Mouse (Mus musculus) embryonic facial prominence, embryonic 14.5 days (tissue): ENCODE data around the gene Ppil6. TPM values are rescaled to one million over a fixed set of nuclear protein-coding genes. Genes with fewer than 3 reads are reported as not detected.

Experiments used
- ATAC-seq: fragments of 200-750 bp; cut with Nextera tagmentation; 2 replicates; pipeline ENCODE4 v1.8.0; 2017; ENCODE audit warnings: low read depth, moderate number of reproducible peaks, moderate TSS enrichment
- DNase-seq: peaks from one replicate; pipeline ENCODE4 v3.0.0-alpha.2; 2015; ENCODE audit warnings: low spot score
- H3K27ac ChIP-seq: fragments of 300-500 bp; sonication (generic); replicated peaks from 2 replicates; pipeline ENCODE4 v1.5.1; 2014; ENCODE audit warnings: low read depth, mild to moderate bottlenecking, low read length, moderate library complexity
- H3K27me3 ChIP-seq: fragments of 300-500 bp; sonication (generic); replicated peaks from 2 replicates; pipeline ENCODE4 v1.6.1; 2014; ENCODE audit warnings: low read length; ENCODE audit not compliant: control insufficient read depth, insufficient read depth
- H3K36me3 ChIP-seq: fragments of 300-500 bp; sonication (generic); 2 replicates; pipeline ENCODE4 v1.6.1; 2014; ENCODE audit warnings: low read length, mixed read lengths; ENCODE audit not compliant: control insufficient read depth, insufficient read depth
- H3K4me1 ChIP-seq: fragments of 300-500 bp; sonication (generic); 2 replicates; pipeline ENCODE4 v1.6.1; 2014; ENCODE audit warnings: antibody characterized with exemption, low read length; ENCODE audit not compliant: control insufficient read depth, insufficient read depth
- H3K4me2 ChIP-seq: fragments of 300-500 bp; sonication (generic); 2 replicates; pipeline ENCODE4 v1.6.1; 2014; ENCODE audit warnings: low read depth, mild to moderate bottlenecking, low read length, moderate library complexity, mixed read lengths
- H3K4me3 ChIP-seq: fragments of 300-500 bp; sonication (generic); 2 replicates; pipeline ENCODE4 v1.5.1; 2014; ENCODE audit warnings: low read depth, mild to moderate bottlenecking, low read length
- H3K9ac ChIP-seq: fragments of 300-500 bp; sonication (generic); 2 replicates; pipeline ENCODE4 v1.6.1; 2014; ENCODE audit warnings: low read depth, mild to moderate bottlenecking, low read length, moderate library complexity, mixed read lengths
- H3K9me3 ChIP-seq: fragments of 300-500 bp; sonication (generic); 2 replicates; pipeline ENCODE4 v1.6.1; 2016; ENCODE audit warnings: low read length; ENCODE audit not compliant: control insufficient read depth
- WGBS: fragments of 180-500 bp; shearing (Covaris S2); extraction: QIAGEN DNeasy Blood & Tissue Kit; methylation state at CpG from one replicate; pipeline ENCODE4 v1.1.7; 2014; 5-methylcytosine and 5-hydroxymethylcytosine counted together
- polyA plus RNA-seq: library from polyadenylated mRNA; unstranded; fragments of >200 nt; fragmentation: Nextera tagmentation; extraction: Ambion mirVana; gene quantifications from 2 replicates; pipeline ENCODE4 v1.2.1, GENCODE M21; 2014

The Ppil6 gene
- polyA plus RNA-seq: 1.6 and 2.0 TPM in 2 replicates

GRCm38 (mm10) chr10:41489708-41490517 is at the start of gene Ppil6, which contains the start of gene Smpd2:
Gene Ppil6 (plus strand): TSS chr10:41490439.
Gene Smpd2 (minus strand): TSS chr10:41490369.
- peak; percentile 94 for ATAC-seq
- Histone ChIP-seq H3K4me2 (peak within 1 kb of the TSS; percentile 98), H3K9ac (peak within 1 kb of the TSS; percentile 76)

GRCm38 (mm10) chr10:41448216-41448615 is 42.0 kb upstream of the Ppil6 start:
- Histone ChIP-seq H3K9me3 (no peaks in the 10 kb centered on the region), H3K4me2 (no peak overlapping the region), H3K27me3 (no peaks in the 10 kb centered on the region), H3K4me1 (no peaks in the 10 kb centered on the region), H3K27ac (no peak overlapping the region), H3K9ac (no peak overlapping the region), H3K36me3 (peaks cover 12% of the 10 kb centered on the region), H3K4me3 (no peak overlapping the region)
- 76% methylated on average over 1 of the region's 1 CpGs for WGBS
- ATAC-seq: no peak
- DNase-seq: no peak

More at GRCm38 (mm10) chr10:41489708-41490517, at the start of gene Ppil6, which contains the start of gene Smpd2:
- DNase-seq: peak; percentile 96
- peak within 1 kb of the TSS; percentile 63 for H3K4me3 ChIP-seq
- no peaks in the 10 kb centered on the region for H3K9me3 ChIP-seq
- H3K27me3 ChIP-seq: no peaks in the 10 kb centered on the region
- under 1% methylated on average over 30 of the region's 50 CpGs for WGBS
- peaks cover 12% of the 10 kb centered on the region for H3K4me1 ChIP-seq
- peaks cover 34% of the 10 kb centered on the region for H3K36me3 ChIP-seq
- peak within 1 kb of the TSS; percentile 77 for H3K27ac ChIP-seq

GRCm38 (mm10) chr10:41449684-41450083 is 40.6 kb upstream of the Ppil6 start:
- 10% methylated on average over 14 of the region's 14 CpGs for WGBS
- Histone ChIP-seq H3K9ac (peak overlapping the region; percentile 87), H3K36me3 (peaks cover 26% of the 10 kb centered on the region), H3K4me2 (peak overlapping the region; percentile 55), H3K9me3 (no peaks in the 10 kb centered on the region), H3K4me1 (no peaks in the 10 kb centered on the region), H3K27ac (peak overlapping the region; percentile 54), H3K4me3 (peak overlapping the region; percentile 94), H3K27me3 (no peaks in the 10 kb centered on the region)
- peak; percentile 24 for DNase-seq
- peak; percentile 69 for ATAC-seq

- H3K4me3 ChIP-seq: peak within 1 kb of the TSS; percentile 94
- H3K27ac ChIP-seq: peak within 1 kb of the TSS; percentile 80
- under 1% methylated on average over 44 of the region's 49 CpGs for WGBS
- DNase-seq: peak; percentile 97
- peak within 1 kb of the TSS; percentile 87 for H3K9ac ChIP-seq
- peak within 1 kb of the TSS; percentile 63 for H3K4me2 ChIP-seq
- peak; percentile 94 for ATAC-seq
- no peaks in the 10 kb centered on the region for H3K9me3 ChIP-seq
- peaks cover 31% of the 10 kb centered on the region for H3K36me3 ChIP-seq
- no peaks in the 10 kb centered on the region for H3K4me1 ChIP-seq
- H3K27me3 ChIP-seq: no peaks in the 10 kb centered on the region
These were observed 40.0 kb upstream of the Ppil6 start, which contains the start of gene Zbtb24 for GRCm38 (mm10) chr10:41450137-41450670. Gene Zbtb24 (plus strand): TSS chr10:41450383.

GRCm38 (mm10) chr10:41450780-41451522 is 39.3 kb upstream of the Ppil6 start:
- no peak for ATAC-seq
- H3K9me3 ChIP-seq: no peaks in the 10 kb centered on the region
- peak overlapping the region; percentile 87 for H3K9ac ChIP-seq
- DNase-seq: no peak
- H3K27ac ChIP-seq: peak overlapping the region; percentile 80
- H3K36me3 ChIP-seq: peaks cover 38% of the 10 kb centered on the region
- 53% methylated on average over 18 of the region's 18 CpGs for WGBS
- no peaks in the 10 kb centered on the region for H3K27me3 ChIP-seq
- H3K4me3 ChIP-seq: peak overlapping the region; percentile 94
- peak overlapping the region; percentile 63 for H3K4me2 ChIP-seq
- no peaks in the 10 kb centered on the region for H3K4me1 ChIP-seq

- WGBS: 94% methylated on average over 9 of the region's 9 CpGs
- no peak overlapping the region for H3K4me2 ChIP-seq
- H3K9ac ChIP-seq: no peak overlapping the region
- H3K4me1 ChIP-seq: no peaks in the 10 kb centered on the region
- DNase-seq (no peak), ATAC-seq (no peak)
- no peaks in the 10 kb centered on the region for H3K27me3 ChIP-seq
- H3K36me3 ChIP-seq: peaks cover 45% of the 10 kb centered on the region
- H3K27ac ChIP-seq: no peak overlapping the region
- no peak overlapping the region for H3K4me3 ChIP-seq
- H3K9me3 ChIP-seq: no peaks in the 10 kb centered on the region
These were observed 38.6 kb upstream of the Ppil6 start for GRCm38 (mm10) chr10:41451656-41452055.

- Histone ChIP-seq H3K27ac (no peak overlapping the region), H3K9me3 (no peaks in the 10 kb centered on the region), H3K36me3 (peaks cover 49% of the 10 kb centered on the region), H3K27me3 (no peaks in the 10 kb centered on the region), H3K4me1 (no peaks in the 10 kb centered on the region), H3K4me2 (no peak overlapping the region), H3K9ac (no peak overlapping the region), H3K4me3 (no peak overlapping the region)
- ATAC-seq (no peak), DNase-seq (no peak)
- WGBS: 90% methylated on average over 3 of the region's 3 CpGs
These were observed 37.4 kb upstream of the Ppil6 start for GRCm38 (mm10) chr10:41452791-41453190.

- no peaks in the 10 kb centered on the region for H3K4me1 ChIP-seq
- no peak for DNase-seq
- no peak overlapping the region for H3K4me2 ChIP-seq
- H3K27me3 ChIP-seq: no peaks in the 10 kb centered on the region
- WGBS: 70% methylated on average over 4 of the region's 4 CpGs
- no peak for ATAC-seq
- H3K27ac ChIP-seq: no peak overlapping the region
- H3K9me3 ChIP-seq: no peaks in the 10 kb centered on the region
- no peak overlapping the region for H3K9ac ChIP-seq
- H3K4me3 ChIP-seq: no peak overlapping the region
- H3K36me3 ChIP-seq: peaks cover 71% of the 10 kb centered on the region
These were observed 30.2 kb upstream of the Ppil6 start for GRCm38 (mm10) chr10:41459990-41460389.
